Mouse (Mus musculus): Measurements from ENCODE around the gene Tk1.

DNA sequence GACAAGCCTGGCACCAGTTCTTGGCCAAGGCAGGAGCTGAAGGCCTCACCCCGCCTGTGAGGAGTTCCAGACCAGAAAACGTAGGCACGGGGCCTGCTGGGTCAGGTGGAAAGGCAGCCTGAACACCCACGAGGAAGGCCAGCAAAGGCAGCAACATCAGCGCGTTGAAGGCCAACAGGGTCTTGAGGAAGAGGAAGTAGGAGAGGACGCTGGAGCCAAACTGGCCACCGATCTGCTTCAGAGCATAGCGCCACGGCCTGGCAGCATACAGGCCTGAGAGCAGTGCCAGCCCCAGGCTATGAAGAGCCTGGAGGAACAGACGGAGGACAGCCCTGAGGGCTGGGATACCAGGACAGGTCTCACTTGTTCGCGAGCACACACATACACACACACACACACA, 50.4 kb downstream of the Tk1 start:
- TF ChIP-seq POLR2A (IDR thresholded peaks at IDR 0.05; ENCODE audit: borderline replicate concordance, insufficient read depth, low read length) (no peak), CTCF (IDR thresholded peaks at IDR 0.05; ENCODE audit: borderline replicate concordance, insufficient read depth, low read depth, low read length) (no peak)

Data from cerebellum, adult 2 months (tissue).